Mouse (Mus musculus): ENCODE results near the gene Gch1. TPM values are rescaled to one million over a fixed set of nuclear protein-coding genes. Genes with fewer than 3 reads are reported as not detected.

The Gch1 gene
- polyA plus RNA-seq, 1 experiment from 2014 or later: 9.7 TPM

DNA sequence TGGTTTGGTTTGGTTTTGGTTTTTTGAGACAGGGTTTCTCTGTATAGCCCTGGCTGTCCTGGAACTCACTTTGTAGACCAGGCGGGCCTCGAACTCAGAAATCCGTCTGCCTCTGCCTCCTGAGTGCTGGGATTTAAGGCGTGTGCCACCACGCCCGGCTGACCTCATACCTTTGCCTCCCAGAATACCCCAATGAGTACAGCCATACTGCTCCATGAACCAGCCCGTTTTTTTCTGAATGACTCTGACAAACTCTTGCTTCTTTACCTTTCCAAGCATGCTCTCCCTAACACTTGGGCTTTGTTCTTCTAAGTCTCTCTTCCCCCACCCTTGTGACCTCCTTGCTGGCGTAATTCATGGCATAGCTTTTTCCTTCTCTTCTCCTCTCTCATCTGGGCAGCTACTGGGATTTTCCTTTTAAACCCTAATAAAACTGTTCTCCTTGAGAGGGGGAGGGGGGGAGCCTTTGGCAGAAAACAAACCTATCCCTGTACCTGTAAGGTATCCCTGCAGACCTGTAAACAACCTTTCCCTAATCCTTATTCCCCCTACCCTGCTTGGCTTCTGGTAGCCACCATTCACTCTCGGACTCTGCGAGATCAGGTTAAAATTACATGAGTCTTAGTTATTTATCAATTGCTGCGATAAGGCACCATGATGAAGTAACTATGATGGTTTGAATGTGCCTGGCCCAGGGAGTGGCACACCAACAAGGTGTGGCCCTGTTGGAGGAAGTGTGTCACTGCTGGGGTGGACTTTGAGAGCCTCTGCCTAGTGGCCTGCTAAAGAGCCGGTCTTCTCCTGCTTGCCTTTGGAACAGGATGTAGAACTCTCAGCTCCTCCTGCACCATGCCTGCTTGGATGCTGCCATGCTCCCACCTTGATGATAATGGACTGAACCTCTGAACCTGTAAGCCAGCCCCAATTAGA, 19.6 kb upstream of the Gch1 start:
- no peak overlapping the region for H3K9ac ChIP-seq (replicated peaks; ENCODE audit: low read depth)
- H3K4me3 ChIP-seq (ENCODE audit: low read depth, low read length): no peak overlapping the region
- H3K4me1 ChIP-seq (ENCODE audit: insufficient read depth, low read depth, low read length): no peaks in the 10 kb centered on the region
- no peak for ATAC-seq
- TF ChIP-seq CTCF (IDR thresholded peaks at IDR 0.05) (no peak), EP300 (IDR thresholded peaks at IDR 0.05) (no peak)
- no peak overlapping the region for H3K27ac ChIP-seq (ENCODE audit: low read length)
- H3K9me3 ChIP-seq (ENCODE audit: low read length): no peaks in the 10 kb centered on the region
- no peaks in the 10 kb centered on the region for H3K27me3 ChIP-seq (replicated peaks; ENCODE audit: insufficient read depth, low read length)
- H3K36me3 ChIP-seq (ENCODE audit: insufficient read depth, low read length): no peaks in the 10 kb centered on the region
- H3K4me2 ChIP-seq (replicated peaks; ENCODE audit: low read depth, low read length): no peak overlapping the region
- no peak for DNase-seq (ENCODE audit: low spot score)
- 76% methylated on average over 12 of the region's 12 CpGs for WGBS

DNA sequence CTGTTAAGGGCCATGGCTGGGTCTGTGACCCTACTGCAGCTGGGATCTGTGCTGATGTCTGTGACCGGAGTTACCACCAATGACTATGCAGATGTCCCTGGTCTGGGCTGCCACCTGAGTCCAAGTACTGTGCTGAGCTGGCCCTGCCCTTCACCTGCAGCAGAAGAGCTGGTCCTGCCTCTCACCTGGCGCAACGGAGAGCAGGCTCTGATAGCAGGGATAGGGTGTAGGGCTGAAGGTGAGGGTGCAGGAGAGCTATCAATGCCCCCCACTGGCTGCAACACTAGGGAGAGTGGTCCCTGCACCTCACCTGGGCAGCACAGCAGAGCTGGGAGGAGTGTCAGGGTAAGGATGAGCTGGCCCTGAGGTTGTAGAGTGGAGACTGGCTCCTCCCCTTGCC, 17.4 kb upstream of the Gch1 start:
- DNase-seq (ENCODE audit: low spot score) (no peak), ATAC-seq (no peak)
- WGBS: 84% methylated on average over 3 of the region's 3 CpGs
- Histone ChIP-seq H3K27me3 (replicated peaks; ENCODE audit: insufficient read depth, low read length) (no peaks in the 10 kb centered on the region), H3K4me3 (ENCODE audit: low read depth, low read length) (no peak overlapping the region), H3K4me2 (replicated peaks; ENCODE audit: low read depth, low read length) (no peak overlapping the region), H3K27ac (ENCODE audit: low read length) (no peak overlapping the region), H3K36me3 (ENCODE audit: insufficient read depth, low read length) (no peaks in the 10 kb centered on the region), H3K9me3 (ENCODE audit: low read length) (no peaks in the 10 kb centered on the region), H3K4me1 (ENCODE audit: insufficient read depth, low read depth, low read length) (no peaks in the 10 kb centered on the region), H3K9ac (replicated peaks; ENCODE audit: low read depth) (no peak overlapping the region)
- TF ChIP-seq EP300 (IDR thresholded peaks at IDR 0.05) (no peak), CTCF (IDR thresholded peaks at IDR 0.05) (no peak)

DNA sequence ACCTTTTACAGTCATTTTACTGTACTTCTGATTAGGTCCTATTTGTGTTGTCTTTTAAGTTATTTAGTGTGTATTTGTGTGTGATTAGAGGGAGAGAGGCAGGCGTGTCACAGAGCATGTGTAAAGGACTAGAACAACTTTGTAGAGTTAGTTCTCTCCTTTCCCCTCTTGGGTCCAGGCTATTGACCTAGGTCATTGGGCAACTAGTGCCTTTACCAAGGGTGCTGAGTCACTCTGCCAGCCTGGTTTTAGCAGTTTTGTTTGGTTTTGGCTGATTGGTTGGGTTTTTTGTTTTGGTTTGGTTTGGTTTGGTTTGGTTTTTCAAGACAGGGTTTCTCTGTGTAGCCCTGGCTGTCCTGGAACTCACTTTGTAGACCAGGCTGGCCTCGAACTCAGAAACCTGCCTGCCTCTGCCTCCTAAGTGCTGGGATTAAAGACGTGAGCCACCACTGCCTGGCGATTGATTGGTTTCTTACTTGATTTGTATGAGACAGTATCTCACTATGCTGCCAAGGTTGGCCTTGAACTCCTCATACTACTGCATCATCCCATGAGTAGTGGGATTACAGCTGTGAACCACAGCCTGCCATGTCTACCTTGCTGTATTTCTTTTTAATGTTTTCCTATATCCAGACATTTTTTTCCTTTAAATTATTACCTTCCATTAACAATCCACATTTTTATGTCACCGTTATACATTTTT, 16.2 kb upstream of the Gch1 start:
- no peak overlapping the region for H3K4me3 ChIP-seq (ENCODE audit: low read depth, low read length)
- TF ChIP-seq CTCF (IDR thresholded peaks at IDR 0.05) (no peak), EP300 (IDR thresholded peaks at IDR 0.05) (no peak)
- no peaks in the 10 kb centered on the region for H3K4me1 ChIP-seq (ENCODE audit: insufficient read depth, low read depth, low read length)
- WGBS: 89% methylated on average over 4 of the region's 5 CpGs
- ATAC-seq: no peak
- H3K27me3 ChIP-seq (replicated peaks; ENCODE audit: insufficient read depth, low read length): no peaks in the 10 kb centered on the region
- H3K9me3 ChIP-seq (ENCODE audit: low read length): no peaks in the 10 kb centered on the region
- H3K9ac ChIP-seq (replicated peaks; ENCODE audit: low read depth): no peak overlapping the region
- no peaks in the 10 kb centered on the region for H3K36me3 ChIP-seq (ENCODE audit: insufficient read depth, low read length)
- no peak overlapping the region for H3K27ac ChIP-seq (ENCODE audit: low read length)
- DNase-seq (ENCODE audit: low spot score): no peak
- no peak overlapping the region for H3K4me2 ChIP-seq (replicated peaks; ENCODE audit: low read depth, low read length)

DNA sequence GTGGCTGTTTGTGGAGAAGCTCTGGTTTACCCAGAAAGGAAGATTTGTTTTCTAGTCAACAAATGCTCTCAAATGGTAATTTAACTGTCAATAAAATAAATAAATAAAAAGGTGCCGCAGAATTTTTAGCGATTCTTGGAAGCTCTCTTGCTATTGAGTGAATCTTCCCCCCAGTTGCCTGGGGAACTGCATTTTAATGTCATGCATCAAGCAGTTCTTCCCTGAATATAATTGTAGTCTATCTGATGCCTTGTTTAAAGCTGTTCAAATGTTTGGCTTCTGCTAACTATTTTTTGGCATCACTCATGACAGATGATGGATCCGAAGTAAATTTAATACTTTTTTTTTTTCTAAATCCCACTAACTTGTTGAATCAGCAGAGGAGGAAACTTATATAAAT, 8.1 kb upstream of the Gch1 start:
- no peak overlapping the region for H3K9ac ChIP-seq (replicated peaks; ENCODE audit: low read depth)
- TF ChIP-seq CTCF (IDR thresholded peaks at IDR 0.05) (no peak), EP300 (IDR thresholded peaks at IDR 0.05) (no peak)
- no peaks in the 10 kb centered on the region for H3K36me3 ChIP-seq (ENCODE audit: insufficient read depth, low read length)
- WGBS: 83% methylated on average over 3 of the region's 3 CpGs
- no peaks in the 10 kb centered on the region for H3K4me1 ChIP-seq (ENCODE audit: insufficient read depth, low read depth, low read length)
- H3K27ac ChIP-seq (ENCODE audit: low read length): no peak overlapping the region
- DNase-seq (ENCODE audit: low spot score) (no peak), ATAC-seq (no peak)
- H3K9me3 ChIP-seq (ENCODE audit: low read length): no peaks in the 10 kb centered on the region
- H3K4me3 ChIP-seq (ENCODE audit: low read depth, low read length): no peak overlapping the region
- H3K4me2 ChIP-seq (replicated peaks; ENCODE audit: low read depth, low read length): no peak overlapping the region
- no peaks in the 10 kb centered on the region for H3K27me3 ChIP-seq (replicated peaks; ENCODE audit: insufficient read depth, low read length)

DNA sequence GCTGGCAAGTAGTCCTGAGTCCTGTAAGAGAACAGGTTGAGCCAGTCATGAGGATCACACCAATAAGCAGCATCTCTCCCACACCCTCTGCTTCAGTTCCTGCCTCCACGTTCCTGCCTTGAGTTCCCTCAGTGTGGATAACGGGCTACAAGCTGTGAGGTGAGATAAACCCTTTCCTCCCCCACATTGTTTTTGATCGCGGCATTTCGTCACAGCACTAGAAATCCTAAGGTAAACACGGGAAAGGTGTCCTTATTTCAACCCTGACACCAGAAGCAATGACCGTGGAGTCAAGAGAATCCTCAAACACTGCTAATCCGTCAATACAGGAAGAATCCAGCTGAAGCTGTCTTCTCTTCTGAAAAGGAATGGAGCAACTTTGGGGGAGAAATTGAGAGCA, 7.5 kb upstream of the Gch1 start:
- Histone ChIP-seq H3K9ac (replicated peaks; ENCODE audit: low read depth) (no peak overlapping the region), H3K4me2 (replicated peaks; ENCODE audit: low read depth, low read length) (no peak overlapping the region), H3K9me3 (ENCODE audit: low read length) (no peaks in the 10 kb centered on the region), H3K4me3 (ENCODE audit: low read depth, low read length) (no peak overlapping the region), H3K36me3 (ENCODE audit: insufficient read depth, low read length) (no peaks in the 10 kb centered on the region), H3K27me3 (replicated peaks; ENCODE audit: insufficient read depth, low read length) (no peaks in the 10 kb centered on the region), H3K4me1 (ENCODE audit: insufficient read depth, low read depth, low read length) (no peaks in the 10 kb centered on the region), H3K27ac (ENCODE audit: low read length) (no peak overlapping the region)
- DNase-seq (ENCODE audit: low spot score) (no peak), ATAC-seq (no peak)
- TF ChIP-seq EP300 (IDR thresholded peaks at IDR 0.05): no peak
- 54% methylated on average over 8 of the region's 8 CpGs for WGBS

DNA sequence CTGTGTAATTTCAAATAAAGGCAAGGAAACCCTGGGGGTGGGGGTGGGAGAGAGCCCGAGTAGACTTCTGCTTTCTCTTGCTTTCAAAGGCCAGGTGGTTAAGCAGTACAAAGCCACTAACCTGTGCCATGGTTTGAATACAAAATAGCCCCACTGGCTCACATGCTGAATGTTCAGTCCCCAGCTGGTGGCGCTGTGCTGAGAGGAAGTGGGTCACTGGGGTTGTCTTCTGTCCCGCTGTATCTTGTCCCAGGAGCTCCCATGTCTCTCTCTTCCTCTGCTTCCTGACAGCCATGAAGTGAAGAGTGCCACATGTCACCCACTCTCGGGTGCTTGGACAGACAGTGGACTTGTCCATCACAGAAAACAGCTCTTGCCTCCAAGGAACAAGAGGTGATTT, 4.9 kb upstream of the Gch1 start:
- Histone ChIP-seq H3K9ac (replicated peaks; ENCODE audit: low read depth) (no peak overlapping the region), H3K9me3 (ENCODE audit: low read length) (no peaks in the 10 kb centered on the region), H3K4me1 (ENCODE audit: insufficient read depth, low read depth, low read length) (no peaks in the 10 kb centered on the region), H3K36me3 (ENCODE audit: insufficient read depth, low read length) (no peaks in the 10 kb centered on the region), H3K4me2 (replicated peaks; ENCODE audit: low read depth, low read length) (no peak overlapping the region), H3K4me3 (ENCODE audit: low read depth, low read length) (no peak overlapping the region), H3K27me3 (replicated peaks; ENCODE audit: insufficient read depth, low read length) (no peaks in the 10 kb centered on the region), H3K27ac (ENCODE audit: low read length) (no peak overlapping the region)
- ATAC-seq: no peak
- TF ChIP-seq EP300 (IDR thresholded peaks at IDR 0.05) (no peak), CTCF (IDR thresholded peaks at IDR 0.05) (peak; percentile 44)
- 36% methylated on average over 4 of the region's 4 CpGs for WGBS
- DNase-seq (ENCODE audit: low spot score): no peak
